Mouse (Mus musculus) stomach, embryonic 14.5 days (tissue): ENCODE data around the gene Tll2. TPM values are rescaled to one million over a fixed set of nuclear protein-coding genes. Genes with fewer than 3 reads are reported as not detected.

ENCODE experiments used
- ATAC-seq: fragments of 200-750 bp; cut with Nextera tagmentation; 2 replicates; pipeline ENCODE4 v1.8.0; 2017; ENCODE audit warnings: low read depth, moderate TSS enrichment; ENCODE audit not compliant: insufficient number of reproducible peaks, insufficient read depth, low FRiP score
- H3K27ac ChIP-seq: fragments of 300-500 bp; sonication (generic); 2 replicates; pipeline ENCODE4 v1.5.1; 2014; ENCODE audit warnings: mild to moderate bottlenecking, low read length, moderate library complexity, mixed read lengths
- H3K27me3 ChIP-seq: fragments of 300-500 bp; sonication (generic); 2 replicates; pipeline ENCODE4 v1.6.1; 2014; ENCODE audit warnings: low read length, control low read depth, mixed read lengths; ENCODE audit not compliant: control insufficient read depth, insufficient read depth
- H3K36me3 ChIP-seq: fragments of 300-500 bp; sonication (generic); 2 replicates; pipeline ENCODE4 v1.6.1; 2014; ENCODE audit warnings: mild to moderate bottlenecking, control low read depth, low read length, moderate library complexity, mixed read lengths; ENCODE audit not compliant: control insufficient read depth, insufficient read depth
- H3K4me1 ChIP-seq: fragments of 300-500 bp; sonication (generic); 2 replicates; pipeline ENCODE4 v1.6.1; 2014; ENCODE audit warnings: low read length, control low read depth, mixed read lengths; ENCODE audit not compliant: control insufficient read depth, insufficient read depth
- H3K4me2 ChIP-seq: fragments of 300-500 bp; sonication (generic); replicated peaks from 2 replicates; pipeline ENCODE4 v1.6.1; 2014; ENCODE audit warnings: low read depth, low read length, control low read depth
- H3K4me3 ChIP-seq: fragments of 300-500 bp; sonication (generic); 2 replicates; pipeline ENCODE4 v1.5.1; 2014; ENCODE audit warnings: low read depth, low read length, control low read depth
- H3K9ac ChIP-seq: fragments of 300-500 bp; sonication (generic); replicated peaks from 2 replicates; pipeline ENCODE4 v1.6.1; 2014; ENCODE audit warnings: low read depth, mild to moderate bottlenecking, control low read depth, low read length, moderate library complexity, mixed read lengths
- H3K9me3 ChIP-seq: fragments of 300-500 bp; sonication (generic); 2 replicates; pipeline ENCODE4 v1.6.1; 2016; ENCODE audit warnings: low read depth, low read length, control low read depth; ENCODE audit not compliant: control insufficient read depth
- WGBS: fragments of 180-500 bp; shearing (Covaris S2); extraction: QIAGEN DNeasy Blood & Tissue Kit; methylation state at CpG from one replicate; pipeline ENCODE4 v1.1.7; 2014; 5-methylcytosine and 5-hydroxymethylcytosine counted together
- polyA plus RNA-seq: library from polyadenylated mRNA; unstranded; fragments of >200 nt; fragmentation: Nextera tagmentation; extraction: Ambion mirVana; gene quantifications from 2 replicates; pipeline ENCODE4 v1.2.1, GENCODE M21; 2014

The Tll2 gene
- polyA plus RNA-seq, 1 experiment from 2014 or later, result 0.25 TPM

GRCm38 (mm10) chr19:41113911-41114531 lies 92.6 kb downstream of the Tll2 start:
- Histone ChIP-seq H3K9ac (no peak overlapping the region), H3K27ac (no peak overlapping the region), H3K4me3 (no peak overlapping the region), H3K4me2 (no peak overlapping the region), H3K27me3 (no peaks in the 10 kb centered on the region), H3K4me1 (no peaks in the 10 kb centered on the region), H3K36me3 (no peaks in the 10 kb centered on the region), H3K9me3 (no peaks in the 10 kb centered on the region)
- WGBS, result 76% methylated on average over 17 of the region's 17 CpGs
- no peak for ATAC-seq

- Histone ChIP-seq H3K9me3 (no peaks in the 10 kb centered on the region), H3K4me3 (no peak overlapping the region), H3K27ac (no peak overlapping the region), H3K4me1 (no peaks in the 10 kb centered on the region), H3K36me3 (no peaks in the 10 kb centered on the region), H3K27me3 (no peaks in the 10 kb centered on the region), H3K9ac (no peak overlapping the region), H3K4me2 (no peak overlapping the region)
- no peak for ATAC-seq
- 38% methylated on average over 6 of the region's 6 CpGs for WGBS
These were observed 94.0 kb downstream of the Tll2 start for GRCm38 (mm10) chr19:41112609-41113008.

GRCm38 (mm10) chr19:41109991-41110390 lies 96.6 kb downstream of the Tll2 start:
- Histone ChIP-seq H3K9ac (no peak overlapping the region), H3K27ac (no peak overlapping the region), H3K27me3 (no peaks in the 10 kb centered on the region), H3K4me1 (0 out of 2 replicates have a peak, but pooled peaks cover 3% of the 10 kb centered on the region), H3K4me2 (no peak overlapping the region), H3K36me3 (no peaks in the 10 kb centered on the region), H3K9me3 (no peaks in the 10 kb centered on the region), H3K4me3 (no peak overlapping the region)
- WGBS, result 56% methylated on average over 5 of the region's 5 CpGs
- no peak for ATAC-seq

GRCm38 (mm10) chr19:41109496-41109895 lies 97.1 kb downstream of the Tll2 start:
- Histone ChIP-seq H3K9ac (no peak overlapping the region), H3K27ac (no peak overlapping the region), H3K4me1 (0 out of 2 replicates have a peak, but pooled peaks cover 3% of the 10 kb centered on the region), H3K4me2 (no peak overlapping the region), H3K9me3 (no peaks in the 10 kb centered on the region), H3K27me3 (no peaks in the 10 kb centered on the region), H3K36me3 (no peaks in the 10 kb centered on the region), H3K4me3 (no peak overlapping the region)
- ATAC-seq, result no peak
- WGBS, result 74% methylated on average over 8 of the region's 8 CpGs

GRCm38 (mm10) chr19:41108666-41109065 lies 98.0 kb downstream of the Tll2 start:
- no peaks in the 10 kb centered on the region for H3K9me3 ChIP-seq
- no peaks in the 10 kb centered on the region for H3K36me3 ChIP-seq
- H3K4me2 ChIP-seq, result no peak overlapping the region
- no peak for ATAC-seq
- no peak overlapping the region for H3K27ac ChIP-seq
- no peaks in the 10 kb centered on the region for H3K27me3 ChIP-seq
- no peak overlapping the region for H3K4me3 ChIP-seq
- H3K4me1 ChIP-seq, result 0 out of 2 replicates have a peak, but pooled peaks cover 3% of the 10 kb centered on the region
- WGBS, result 89% methylated on average over 7 of the region's 7 CpGs
- no peak overlapping the region for H3K9ac ChIP-seq

GRCm38 (mm10) chr19:41107530-41107929 lies 99.1 kb downstream of the Tll2 start:
- no peak for ATAC-seq
- Histone ChIP-seq H3K9ac (no peak overlapping the region), H3K36me3 (no peaks in the 10 kb centered on the region), H3K4me1 (0 out of 2 replicates have a peak, but pooled peaks cover 3% of the 10 kb centered on the region), H3K4me3 (no peak overlapping the region), H3K27ac (no peak overlapping the region), H3K4me2 (no peak overlapping the region), H3K27me3 (no peaks in the 10 kb centered on the region), H3K9me3 (no peaks in the 10 kb centered on the region)
- WGBS, result 49% methylated on average over 8 of the region's 8 CpGs

GRCm38 (mm10) chr19:41104922-41105321 lies 101.7 kb downstream of the Tll2 start:
- H3K36me3 ChIP-seq, result no peaks in the 10 kb centered on the region
- no peak overlapping the region for H3K9ac ChIP-seq
- no peak overlapping the region for H3K4me3 ChIP-seq
- H3K4me1 ChIP-seq, result 0 out of 2 replicates have a peak, but pooled peaks cover 3% of the 10 kb centered on the region
- H3K27me3 ChIP-seq, result no peaks in the 10 kb centered on the region
- no peak overlapping the region for H3K4me2 ChIP-seq
- H3K9me3 ChIP-seq, result no peaks in the 10 kb centered on the region
- H3K27ac ChIP-seq, result no peak overlapping the region
- no peak for ATAC-seq
- 38% methylated on average over 8 of the region's 8 CpGs for WGBS

- Histone ChIP-seq H3K4me1 (no peaks in the 10 kb centered on the region), H3K36me3 (no peaks in the 10 kb centered on the region), H3K4me3 (no peak overlapping the region), H3K27me3 (no peaks in the 10 kb centered on the region), H3K4me2 (no peak overlapping the region), H3K9ac (no peak overlapping the region), H3K27ac (no peak overlapping the region), H3K9me3 (no peaks in the 10 kb centered on the region)
- ATAC-seq, result no peak
- WGBS, result 87% methylated on average over 8 of the region's 8 CpGs
These were observed 105.2 kb downstream of the Tll2 start for GRCm38 (mm10) chr19:41101390-41101789.

GRCm38 (mm10) chr19:41100863-41101262 lies 105.8 kb downstream of the Tll2 start:
- 96% methylated on average over 7 of the region's 7 CpGs for WGBS
- Histone ChIP-seq H3K36me3 (no peaks in the 10 kb centered on the region), H3K9me3 (no peaks in the 10 kb centered on the region), H3K4me3 (no peak overlapping the region), H3K27me3 (no peaks in the 10 kb centered on the region), H3K4me1 (no peaks in the 10 kb centered on the region), H3K9ac (no peak overlapping the region), H3K4me2 (no peak overlapping the region), H3K27ac (no peak overlapping the region)
- no peak for ATAC-seq
